Comparison of ENCODE assay signal across 17 mouse cellular contexts in the genomic region with DNA sequence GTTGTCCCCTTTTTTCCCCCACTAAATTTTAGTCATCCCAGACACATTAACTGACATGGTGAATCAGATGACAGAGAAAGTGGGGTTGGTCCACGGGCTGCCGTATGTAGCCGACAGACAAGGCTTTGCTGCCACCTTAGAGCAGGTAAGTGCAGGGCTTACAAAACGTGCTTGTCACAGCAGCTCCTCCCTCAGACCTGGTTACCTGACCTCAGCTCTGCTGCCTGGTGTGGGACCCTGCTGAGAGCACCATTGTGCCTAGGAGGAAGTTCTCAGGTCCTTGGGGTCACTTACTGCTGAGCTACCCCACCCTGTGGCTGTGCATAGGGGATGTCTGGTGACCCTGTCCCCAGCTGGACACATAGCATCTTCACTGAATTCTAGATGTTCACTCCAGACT.
"Had no signal": no experiment of that assay in that cellular context is flagged by ENCODE, and none has a peak within 500 bp of the region (broad histone marks: within the 10 kb centered on the region; RNA-seq: fewer than 3 reads in every experiment).

No protein-coding gene starts in this region.

- H3K27me3 ChIP-seq: limb, embryonic 12.5 days; limb, embryonic 15.5 days; liver, embryonic 15.5 days; midbrain, embryonic 12.5 days; midbrain, embryonic 15.5 days; neural tube, embryonic 13.5 days had no signal

- H3K4me3 ChIP-seq: limb, embryonic 12.5 days; limb, embryonic 15.5 days; liver, embryonic 15.5 days; midbrain, embryonic 12.5 days; midbrain, embryonic 15.5 days; neural tube, embryonic 13.5 days had no signal

- DNase-seq: kidney, adult 18-20 months; kidney, adult 9 months; kidney, postnatal 14 days; kidney, postnatal 4 days; left cerebral cortex, postnatal 4 days; lung, adult 2 months; lung, postnatal 14 days; thymus, adult 2 months; thymus, postnatal 14 days; thymus, postnatal 4 days had no signal

- H3K9ac ChIP-seq: limb, embryonic 12.5 days; limb, embryonic 15.5 days; liver, embryonic 15.5 days; midbrain, embryonic 12.5 days; midbrain, embryonic 15.5 days; neural tube, embryonic 13.5 days had no signal

- H3K27ac ChIP-seq: limb, embryonic 12.5 days; limb, embryonic 15.5 days; liver, embryonic 15.5 days; macrophage; midbrain, embryonic 12.5 days; midbrain, embryonic 15.5 days; neural tube, embryonic 13.5 days had no signal

- ATAC-seq: midbrain, embryonic 15.5 days had no signal

- H3K4me1 ChIP-seq: limb, embryonic 12.5 days; limb, embryonic 15.5 days; midbrain, embryonic 15.5 days; neural tube, embryonic 13.5 days had no signal

- H3K4me2 ChIP-seq: limb, embryonic 12.5 days; limb, embryonic 15.5 days; liver, embryonic 15.5 days; midbrain, embryonic 12.5 days; midbrain, embryonic 15.5 days; neural tube, embryonic 13.5 days had no signal

- H3K9me3 ChIP-seq: limb, embryonic 12.5 days; limb, embryonic 15.5 days; liver, embryonic 15.5 days; midbrain, embryonic 12.5 days; midbrain, embryonic 15.5 days; neural tube, embryonic 13.5 days had no signal
